Mouse (Mus musculus) small intestine, adult 2 months (tissue): ENCODE data around the gene Tgfa. TPM values are rescaled to one million over a fixed set of nuclear protein-coding genes. Genes with fewer than 3 reads are reported as not detected.

ENCODE experiments used
- H3K27ac ChIP-seq: fragments of 200-500 bp; 2 replicates; pipeline ENCODE4 v1.5.1; 2012; ENCODE audit warnings: low read depth, low read length, control low read depth, inconsistent platforms; ENCODE audit not compliant: insufficient read depth
- H3K27me3 ChIP-seq: fragments of 200-500 bp; 2 replicates; pipeline ENCODE4 v1.6.1; 2012; ENCODE audit warnings: mild to moderate bottlenecking, moderate library complexity, low read length, inconsistent platforms; ENCODE audit not compliant: control insufficient read depth, insufficient read depth
- H3K36me3 ChIP-seq: fragments of 200-500 bp; 2 replicates; pipeline ENCODE4 v1.6.1; 2012; ENCODE audit warnings: mild to moderate bottlenecking, low read length, control low read depth, inconsistent platforms; ENCODE audit not compliant: control insufficient read depth, insufficient read depth
- H3K4me1 ChIP-seq: fragments of 200-500 bp; 2 replicates; pipeline ENCODE4 v1.6.1; 2012; ENCODE audit warnings: low read length, inconsistent platforms, mixed read lengths; ENCODE audit not compliant: control insufficient read depth, insufficient read depth, insufficient read length
- H3K4me3 ChIP-seq: fragments of 200-500 bp; 2 replicates; pipeline ENCODE4 v1.5.1; 2012; ENCODE audit warnings: low read depth, mild to moderate bottlenecking, control low read depth, inconsistent platforms, low read length, moderate library complexity
- CTCF ChIP-seq: fragments of 200-500 bp; IDR thresholded peaks from 2 replicates; pipeline ENCODE4 v1.5.1; 2012; ENCODE audit warnings: low read depth, mild to moderate bottlenecking, control low read depth, inconsistent platforms, low read length, moderate library complexity, mixed read lengths; ENCODE audit not compliant: insufficient replicate concordance, insufficient read length; ENCODE audit errors: extremely low read depth
- POLR2A ChIP-seq: fragments of 200-500 bp; IDR thresholded peaks from 2 replicates; pipeline ENCODE4 v1.6.1; 2012; ENCODE audit warnings: low read depth, mild to moderate bottlenecking, control low read depth, inconsistent platforms, low read length, moderate library complexity
- WGBS: fragments of 180-500 bp; shearing (Covaris S2); methylation state at CpG from one replicate; pipeline ENCODE4 v1.1.7; 2018; 5-methylcytosine and 5-hydroxymethylcytosine counted together
- polyA plus RNA-seq: library from polyadenylated mRNA; depleted of rRNA; stranded (reverse); fragments of >200 nt; gene quantifications from 2 replicates; pipeline ENCODE4 v1.2.3, GENCODE M21; 2012

Gene Tgfa
- polyA plus RNA-seq, 1 experiment, result 26.8 TPM

GRCm38 (mm10) chr6:86250830-86251229 is 55.8 kb downstream of the Tgfa start:
- WGBS, result 89% methylated on average over 8 of the region's 8 CpGs
- H3K4me3 ChIP-seq, result no peak overlapping the region
- no peaks in the 10 kb centered on the region for H3K36me3 ChIP-seq
- no peak overlapping the region for H3K27ac ChIP-seq
- H3K4me1 ChIP-seq, result no peaks in the 10 kb centered on the region
- H3K27me3 ChIP-seq, result no peaks in the 10 kb centered on the region
- no peak for TF ChIP-seq CTCF
- TF ChIP-seq POLR2A, result no peak

- H3K27ac ChIP-seq, result no peak overlapping the region
- WGBS, result 64% methylated on average over 10 of the region's 10 CpGs
- TF ChIP-seq POLR2A (no peak), CTCF (no peak)
- H3K27me3 ChIP-seq, result no peaks in the 10 kb centered on the region
- no peak overlapping the region for H3K4me3 ChIP-seq
- no peaks in the 10 kb centered on the region for H3K36me3 ChIP-seq
- no peaks in the 10 kb centered on the region for H3K4me1 ChIP-seq
Observed at GRCm38 (mm10) chr6:86252176-86253125, 57.4 kb downstream of the Tgfa start.

GRCm38 (mm10) chr6:86255899-86256298 is 60.9 kb downstream of the Tgfa start:
- Histone ChIP-seq H3K4me1 (peaks cover 2% of the 10 kb centered on the region; the same call in 1 of the 2 replicates), H3K36me3 (no peaks in the 10 kb centered on the region), H3K4me3 (no peak overlapping the region), H3K27me3 (no peaks in the 10 kb centered on the region), H3K27ac (no peak overlapping the region)
- 93% methylated on average over 9 of the region's 9 CpGs for WGBS
- TF ChIP-seq POLR2A (no peak), CTCF (no peak)

- Histone ChIP-seq H3K4me1 (peaks cover 2% of the 10 kb centered on the region; the same call in 1 of the 2 replicates), H3K4me3 (no peak overlapping the region), H3K27ac (no peak overlapping the region), H3K36me3 (0 out of 2 replicates have a peak, but pooled peaks cover 1% of the 10 kb centered on the region), H3K27me3 (no peaks in the 10 kb centered on the region)
- TF ChIP-seq POLR2A, result no peak
- TF ChIP-seq CTCF, result no peak
- 81% methylated on average over 6 of the region's 6 CpGs for WGBS
Observed at GRCm38 (mm10) chr6:86259242-86259641, 64.2 kb downstream of the Tgfa start.

GRCm38 (mm10) chr6:86260322-86261050 is 65.5 kb downstream of the Tgfa start:
- WGBS, result 28% methylated on average over 7 of the region's 7 CpGs
- Histone ChIP-seq H3K27me3 (no peaks in the 10 kb centered on the region), H3K27ac (no peak overlapping the region), H3K4me1 (peaks cover 2% of the 10 kb centered on the region; the same call in 1 of the 2 replicates), H3K36me3 (0 out of 2 replicates have a peak, but pooled peaks cover 1% of the 10 kb centered on the region), H3K4me3 (no peak overlapping the region)
- TF ChIP-seq POLR2A, result no peak
- peak; percentile 32; the same call in 1 of the 2 replicates for TF ChIP-seq CTCF

- Histone ChIP-seq H3K4me3 (no peak overlapping the region), H3K36me3 (0 out of 2 replicates have a peak, but pooled peaks cover 1% of the 10 kb centered on the region), H3K27ac (no peak overlapping the region), H3K27me3 (no peaks in the 10 kb centered on the region), H3K4me1 (no peaks in the 10 kb centered on the region)
- 21% methylated on average over 5 of the region's 5 CpGs for WGBS
- TF ChIP-seq POLR2A (no peak), CTCF (no peak)
Observed at GRCm38 (mm10) chr6:86266786-86267185, 71.8 kb downstream of the Tgfa start.
